Mouse (Mus musculus): ENCODE measurements around the gene Iqcn. TPM values are rescaled to one million over a fixed set of nuclear protein-coding genes. Genes with fewer than 3 reads are reported as not detected.

Iqcn gene
- total RNA-seq, 4 experiments from 2014 or later = not detected

Other genes starting within 250 kb of the Iqcn start
- gene Klhl26, start 226.5 kb upstream of the Iqcn start, total RNA-seq (2022) = 1 to 10 TPM; 6.6 to 9.7 (median 7.5) TPM
- gene Tmem59l, start 216.1 kb upstream of the Iqcn start, total RNA-seq (2022) = not detected
- 1 to 10 TPM; 1.1 to 2.5 (median 2.3) TPM for gene Crlf1, start 210.3 kb upstream of the Iqcn start, total RNA-seq (2022)
- gene Rex1bd, start 196.7 kb upstream of the Iqcn start, total RNA-seq (2022) = 100 to 1,000 TPM; 175 to 196 (median 181) TPM
- 100 to 1,000 TPM; 794 to 918 (median 839) TPM for gene Uba52, start 192.7 kb upstream of the Iqcn start, total RNA-seq (2022)
- 100 to 1,000 TPM; 113 to 123 (median 120) TPM for gene Fkbp8, start 175.7 kb upstream of the Iqcn start, total RNA-seq (2022)
- gene Kxd1, start 175.5 kb upstream of the Iqcn start, total RNA-seq (2022) = 10 to 100 TPM; 68.3 to 80.8 (median 76.7) TPM
- gene Ell, start 164.0 kb upstream of the Iqcn start, total RNA-seq (2022) = 10 to 100 TPM; 11.9 to 14.7 (median 12.3) TPM
- gene Isyna1, start 109.1 kb upstream of the Iqcn start, total RNA-seq (2022) = 1 to 10 TPM; 1.9 to 3.4 (median 2.4) TPM
- gene Ssbp4, start 94.6 kb upstream of the Iqcn start, total RNA-seq (2022) = 10 to 100 TPM in 3 of 4 experiments, 1 to 10 TPM in 1; 8.5 to 19.2 (median 10.4) TPM
- gene Lrrc25, start 87.3 kb upstream of the Iqcn start, total RNA-seq (2022) = under 1 TPM in 3 of 4 experiments, not detected in 1; 0.17 to 0.49 (median 0.22) TPM
- under 1 TPM in 1 of 4 experiments, not detected in 3; 0.24 TPM for gene Gdf15, start 71.0 kb upstream of the Iqcn start, total RNA-seq (2022)
- gene Pgpep1, start 43.1 kb upstream of the Iqcn start, total RNA-seq (2022) = 10 to 100 TPM; 13.6 to 19.0 (median 15.7) TPM
- 10 to 100 TPM; 64.4 to 75.4 (median 70.3) TPM for gene Lsm4, start 30.2 kb upstream of the Iqcn start, total RNA-seq (2022)
- gene Jund, start 4.5 kb upstream of the Iqcn start, total RNA-seq (2022) = 10 to 100 TPM; 31.9 to 42.0 (median 38.3) TPM
- not detected for gene Gm3336, start 15.1 kb downstream of the Iqcn start, total RNA-seq (2022)
- gene Pde4c, start 20.3 kb downstream of the Iqcn start, total RNA-seq (2022) = 1 to 10 TPM in 2 of 4 experiments, under 1 TPM in 2; 0.65 to 2.3 (median 1.1) TPM
- gene Rab3a, start 51.2 kb downstream of the Iqcn start, total RNA-seq (2022) = 10 to 100 TPM; 28.5 to 34.0 (median 32.3) TPM
- 10 to 100 TPM; 19.7 to 24.6 (median 22.2) TPM for gene Mpv17l2, start 57.5 kb downstream of the Iqcn start, total RNA-seq (2022)
- gene Pik3r2, start 73.3 kb downstream of the Iqcn start, total RNA-seq (2022) = 10 to 100 TPM; 14.5 to 17.4 (median 16.0) TPM
- 1 to 10 TPM; 1.7 to 4.5 (median 2.4) TPM for gene Mast3, start 101.6 kb downstream of the Iqcn start, total RNA-seq (2022)
- gene Il12rb1, start 105.0 kb downstream of the Iqcn start, total RNA-seq (2022) = not detected
- 100 to 1,000 TPM in 1 of 4 experiments, 10 to 100 TPM in 3; 38.9 to 177 (median 68.9) TPM for gene Arrdc2, start 136.3 kb downstream of the Iqcn start, total RNA-seq (2022)
- gene Kcnn1, start 159.8 kb downstream of the Iqcn start, total RNA-seq (2022) = 10 to 100 TPM; 18.0 to 21.5 (median 20.5) TPM
- 10 to 100 TPM; 61.7 to 77.8 (median 67.5) TPM for gene Ccdc124, start 170.5 kb downstream of the Iqcn start, total RNA-seq (2022)
- gene Slc5a5, start 189.3 kb downstream of the Iqcn start, total RNA-seq (2022) = not detected
- 1,000 to 10,000 TPM in 2 of 4 experiments, 100 to 1,000 TPM in 2; 935 to 1,159 (median 1,025) TPM for gene Rpl18a, start 194.0 kb downstream of the Iqcn start, total RNA-seq (2022)
- gene Map1s, start 202.5 kb downstream of the Iqcn start, total RNA-seq (2022) = 10 to 100 TPM in 3 of 4 experiments, 1 to 10 TPM in 1; 9.2 to 15.9 (median 13.7) TPM